Mouse (Mus musculus) hindbrain, embryonic 14.5 days (tissue): ENCODE results near the gene Tspan18. TPM values are rescaled to one million over a fixed set of nuclear protein-coding genes. Genes with fewer than 3 reads are reported as not detected.

Experiments
- ATAC-seq: fragments of 200-750 bp; cut with Nextera tagmentation; 2 replicates; pipeline ENCODE4 v1.8.0; 2017; ENCODE audit warnings: moderate number of reproducible peaks, mild to moderate bottlenecking, moderate TSS enrichment, moderate library complexity; ENCODE audit not compliant: low FRiP score
- DNase-seq: peaks from one replicate; pipeline ENCODE4 v3.0.0-alpha.2; 2015; ENCODE audit warnings: low spot score
- H3K27ac ChIP-seq: fragments of 300-500 bp; sonication (generic); 2 replicates; pipeline ENCODE4 v1.5.1; 2014; ENCODE audit warnings: mild to moderate bottlenecking, moderate library complexity
- H3K27me3 ChIP-seq: fragments of 300-500 bp; sonication (generic); 2 replicates; pipeline ENCODE4 v1.6.1; 2014; ENCODE audit warnings: mild to moderate bottlenecking, low read length, mixed read lengths; ENCODE audit not compliant: control insufficient read depth, insufficient read depth
- H3K36me3 ChIP-seq: fragments of 300-500 bp; sonication (generic); replicated peaks from 2 replicates; pipeline ENCODE4 v1.6.1; 2014; ENCODE audit not compliant: control insufficient read depth, insufficient read depth
- H3K4me1 ChIP-seq: fragments of 300-500 bp; sonication (generic); replicated peaks from 2 replicates; pipeline ENCODE4 v1.6.1; 2014; ENCODE audit warnings: antibody characterized with exemption, low read length, mixed read lengths; ENCODE audit not compliant: control insufficient read depth, insufficient read depth
- H3K4me2 ChIP-seq: fragments of 300-500 bp; sonication (generic); replicated peaks from 2 replicates; pipeline ENCODE4 v1.6.1; 2014; ENCODE audit warnings: mild to moderate bottlenecking, moderate library complexity
- H3K4me3 ChIP-seq: fragments of 300-500 bp; sonication (generic); replicated peaks from 2 replicates; pipeline ENCODE4 v1.5.1; 2014; ENCODE audit warnings: mild to moderate bottlenecking, low read length
- H3K9ac ChIP-seq: fragments of 300-500 bp; sonication (generic); 2 replicates; pipeline ENCODE4 v1.6.1; 2014
- H3K9me3 ChIP-seq: fragments of 300-500 bp; sonication (generic); 2 replicates; pipeline ENCODE4 v1.6.1; 2016; ENCODE audit warnings: low read length; ENCODE audit not compliant: control insufficient read depth
- WGBS: fragments of 180-500 bp; shearing (Covaris S2); extraction: QIAGEN DNeasy Blood & Tissue Kit; methylation state at CpG from one replicate; pipeline ENCODE4 v1.1.7; 2014; 5-methylcytosine and 5-hydroxymethylcytosine counted together
- polyA plus RNA-seq: library from polyadenylated mRNA; unstranded; fragments of >200 nt; fragmentation: Nextera tagmentation; extraction: Ambion mirVana; gene quantifications from 2 replicates; pipeline ENCODE4 v1.2.1, GENCODE M21; 2014

The Tspan18 gene
- polyA plus RNA-seq: 28.6 and 31.3 TPM in 2 replicates

GRCm38 (mm10) chr2:93333817-93334731 lies at the start of gene Tspan18:
Gene Tspan18, minus strand, starts transcription at chr2:93334505.
- Histone ChIP-seq H3K9me3 (no peaks in the 10 kb centered on the region), H3K36me3 (no peaks in the 10 kb centered on the region), H3K4me1 (peaks cover 20% of the 10 kb centered on the region), H3K4me3 (peak within 1 kb of the TSS; percentile 72), H3K27me3 (no peaks in the 10 kb centered on the region), H3K9ac (peak within 1 kb of the TSS; percentile 85), H3K4me2 (peak within 1 kb of the TSS; percentile 97), H3K27ac (peak within 1 kb of the TSS; percentile 82)
- ATAC-seq (peak; percentile 78), DNase-seq (peak; percentile 71)
- WGBS: under 1% methylated on average over 79 of the region's 95 CpGs

- Histone ChIP-seq H3K9me3 (no peaks in the 10 kb centered on the region), H3K4me2 (no peak overlapping the region), H3K27me3 (no peaks in the 10 kb centered on the region), H3K27ac (no peak overlapping the region), H3K9ac (no peak overlapping the region), H3K4me3 (no peak overlapping the region), H3K4me1 (no peaks in the 10 kb centered on the region), H3K36me3 (no peaks in the 10 kb centered on the region)
- WGBS: 56% methylated on average over 5 of the region's 5 CpGs
- ATAC-seq: no peak
- DNase-seq: no peak
Measured at GRCm38 (mm10) chr2:93383831-93384230, 49.5 kb upstream of the Tspan18 start.

DNA sequence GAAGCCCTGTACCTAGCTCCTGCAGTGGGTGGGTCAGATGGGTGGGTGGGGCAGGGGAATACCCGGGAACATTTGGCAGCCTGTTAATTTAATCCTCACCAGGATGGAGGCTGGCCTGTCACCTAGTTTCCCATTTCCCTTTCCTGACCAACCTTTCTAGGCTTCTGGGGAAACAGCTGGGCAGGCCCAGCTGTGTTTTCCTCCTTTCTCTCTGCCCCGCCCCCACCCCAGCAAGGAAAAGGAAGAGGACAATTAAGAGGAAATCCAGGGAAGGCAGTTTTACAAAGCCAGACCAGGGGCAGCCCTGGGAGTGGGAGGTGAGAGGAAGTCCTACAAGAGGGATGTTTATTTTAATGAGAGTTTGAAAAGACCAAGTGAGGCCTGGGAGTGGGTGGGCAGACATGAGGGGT lies 46.4 kb upstream of the Tspan18 start:
- Histone ChIP-seq H3K4me3 (no peak overlapping the region), H3K9me3 (no peaks in the 10 kb centered on the region), H3K36me3 (no peaks in the 10 kb centered on the region), H3K4me1 (0 out of 2 replicates have a peak, but pooled peaks cover 14% of the 10 kb centered on the region), H3K4me2 (no peak overlapping the region), H3K27me3 (no peaks in the 10 kb centered on the region), H3K9ac (no peak overlapping the region), H3K27ac (no peak overlapping the region)
- no peak for ATAC-seq
- 48% methylated on average over 2 of the region's 2 CpGs for WGBS
- DNase-seq: no peak

DNA sequence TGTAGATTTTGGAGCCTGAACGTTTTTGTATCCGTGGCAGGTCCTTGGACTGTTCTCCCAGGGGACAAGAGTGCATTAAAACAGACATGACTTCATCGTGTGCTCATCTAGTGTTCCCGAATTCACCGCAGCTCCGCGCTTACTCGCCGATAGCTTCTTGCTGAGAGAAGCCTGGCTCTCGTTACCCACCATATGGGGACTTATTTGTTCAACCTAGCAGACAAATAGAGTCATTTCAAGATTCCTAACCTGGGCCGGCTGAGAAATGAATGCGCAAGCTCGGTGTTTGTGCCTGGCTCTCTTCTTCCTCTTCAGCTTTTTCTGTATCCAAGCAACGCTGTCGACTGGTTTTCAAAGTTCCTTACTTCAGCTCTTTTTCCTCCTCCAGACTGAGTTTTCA lies 43.5 kb upstream of the Tspan18 start:
- Histone ChIP-seq H3K4me3 (no peak overlapping the region), H3K9me3 (no peaks in the 10 kb centered on the region), H3K9ac (no peak overlapping the region), H3K27ac (peak overlapping the region; percentile 10; the same call in 1 of the 2 replicates), H3K4me2 (no peak overlapping the region), H3K36me3 (no peaks in the 10 kb centered on the region), H3K4me1 (0 out of 2 replicates have a peak, but pooled peaks cover 14% of the 10 kb centered on the region), H3K27me3 (no peaks in the 10 kb centered on the region)
- ATAC-seq (0 out of 2 replicates have a peak, but pooled peaks have one; percentile 41), DNase-seq (peak; percentile 50)
- WGBS: 46% methylated on average over 15 of the region's 15 CpGs

- no peaks in the 10 kb centered on the region for H3K36me3 ChIP-seq
- no peaks in the 10 kb centered on the region for H3K9me3 ChIP-seq
- H3K27ac ChIP-seq: peak overlapping the region; percentile 10; the same call in 1 of the 2 replicates
- no peak overlapping the region for H3K4me3 ChIP-seq
- no peaks in the 10 kb centered on the region for H3K27me3 ChIP-seq
- DNase-seq (no peak), ATAC-seq (no peak)
- no peak overlapping the region for H3K4me2 ChIP-seq
- WGBS: 95% methylated on average over 3 of the region's 3 CpGs
- H3K9ac ChIP-seq: no peak overlapping the region
- H3K4me1 ChIP-seq: 0 out of 2 replicates have a peak, but pooled peaks cover 14% of the 10 kb centered on the region
Measured at GRCm38 (mm10) chr2:93377157-93377556, 42.9 kb upstream of the Tspan18 start.

- no peak overlapping the region for H3K4me2 ChIP-seq
- no peak for ATAC-seq
- no peak for DNase-seq
- no peaks in the 10 kb centered on the region for H3K9me3 ChIP-seq
- H3K4me3 ChIP-seq: no peak overlapping the region
- no peak overlapping the region for H3K9ac ChIP-seq
- peaks cover 15% of the 10 kb centered on the region for H3K4me1 ChIP-seq
- 98% methylated on average over 10 of the region's 10 CpGs for WGBS
- no peaks in the 10 kb centered on the region for H3K36me3 ChIP-seq
- H3K27me3 ChIP-seq: no peaks in the 10 kb centered on the region
- no peak overlapping the region for H3K27ac ChIP-seq
Measured at GRCm38 (mm10) chr2:93372872-93373271, 38.6 kb upstream of the Tspan18 start.

DNA sequence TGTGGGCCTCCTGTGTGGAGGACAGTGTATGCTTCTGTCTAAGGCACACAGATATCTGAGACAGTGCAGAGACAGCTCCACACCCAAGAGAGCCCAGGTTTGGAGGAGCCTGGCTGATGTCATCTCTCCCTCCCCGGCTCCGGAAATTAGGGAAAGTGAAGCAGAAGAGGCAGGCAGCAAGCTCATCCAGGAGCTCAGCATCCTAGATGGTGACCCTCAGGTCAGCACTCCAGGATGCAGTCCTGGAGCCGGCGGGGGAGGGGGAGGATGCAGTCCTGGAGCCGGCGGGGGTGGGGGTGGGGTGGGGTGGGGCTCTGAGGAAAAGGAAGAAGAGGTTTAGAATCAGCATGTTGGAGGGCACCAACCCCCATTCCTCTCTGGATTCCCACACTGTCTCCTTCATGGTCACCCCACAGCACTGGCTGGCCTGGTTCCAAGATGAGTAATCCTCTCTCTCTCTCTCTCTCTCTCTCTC lies 37.8 kb upstream of the Tspan18 start:
- Histone ChIP-seq H3K27me3 (no peaks in the 10 kb centered on the region), H3K4me3 (no peak overlapping the region), H3K9me3 (no peaks in the 10 kb centered on the region), H3K27ac (no peak overlapping the region), H3K9ac (no peak overlapping the region), H3K4me2 (no peak overlapping the region), H3K36me3 (no peaks in the 10 kb centered on the region), H3K4me1 (peaks cover 12% of the 10 kb centered on the region)
- DNase-seq (no peak), ATAC-seq (no peak)
- 10% methylated on average over 5 of the region's 6 CpGs for WGBS

DNA sequence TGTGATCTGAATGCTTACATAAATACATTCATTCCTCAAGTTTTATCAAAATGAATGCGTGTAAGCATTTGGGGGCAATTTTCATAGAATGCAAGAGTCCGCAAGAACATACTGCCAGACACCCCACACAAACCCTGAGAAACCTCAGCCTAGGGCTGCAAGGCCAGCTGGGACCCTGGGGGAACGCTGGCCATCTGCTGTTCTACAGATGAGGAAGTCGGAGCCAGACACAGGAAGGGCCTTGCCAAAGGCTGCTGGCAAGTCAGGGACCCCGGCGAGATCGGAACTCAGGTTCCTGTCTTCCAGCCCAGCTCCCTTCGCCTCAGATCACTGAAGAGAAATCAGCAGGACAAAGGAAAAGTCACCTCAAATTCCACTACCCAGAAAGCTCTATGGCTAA lies 34.6 kb upstream of the Tspan18 start:
- DNase-seq: no peak
- no peak overlapping the region for H3K9ac ChIP-seq

GRCm38 (mm10) chr2:93367962-93368361 lies 33.7 kb upstream of the Tspan18 start:
- ATAC-seq (peak; percentile 41; the same call in 1 of the 2 replicates), DNase-seq (no peak)
- Histone ChIP-seq H3K9me3 (no peaks in the 10 kb centered on the region), H3K4me2 (no peak overlapping the region), H3K27me3 (no peaks in the 10 kb centered on the region), H3K27ac (peak overlapping the region; percentile 53), H3K9ac (no peak overlapping the region), H3K36me3 (no peaks in the 10 kb centered on the region), H3K4me1 (peaks cover 12% of the 10 kb centered on the region), H3K4me3 (no peak overlapping the region)
- WGBS: 27% methylated on average over 6 of the region's 6 CpGs

More for the DNA sequence above, 34.6 kb upstream of the Tspan18 start:
- H3K4me2 ChIP-seq: no peak overlapping the region
- ATAC-seq: no peak
- no peaks in the 10 kb centered on the region for H3K27me3 ChIP-seq
- H3K4me3 ChIP-seq: no peak overlapping the region
- WGBS: 55% methylated on average over 8 of the region's 8 CpGs
- no peaks in the 10 kb centered on the region for H3K36me3 ChIP-seq
- H3K27ac ChIP-seq: peak overlapping the region; percentile 53; the same call in 1 of the 2 replicates
- H3K9me3 ChIP-seq: no peaks in the 10 kb centered on the region
- H3K4me1 ChIP-seq: peaks cover 12% of the 10 kb centered on the region
